Mouse (Mus musculus): ENCODE results near the gene Rab10.

The Rab10 gene

DNA sequence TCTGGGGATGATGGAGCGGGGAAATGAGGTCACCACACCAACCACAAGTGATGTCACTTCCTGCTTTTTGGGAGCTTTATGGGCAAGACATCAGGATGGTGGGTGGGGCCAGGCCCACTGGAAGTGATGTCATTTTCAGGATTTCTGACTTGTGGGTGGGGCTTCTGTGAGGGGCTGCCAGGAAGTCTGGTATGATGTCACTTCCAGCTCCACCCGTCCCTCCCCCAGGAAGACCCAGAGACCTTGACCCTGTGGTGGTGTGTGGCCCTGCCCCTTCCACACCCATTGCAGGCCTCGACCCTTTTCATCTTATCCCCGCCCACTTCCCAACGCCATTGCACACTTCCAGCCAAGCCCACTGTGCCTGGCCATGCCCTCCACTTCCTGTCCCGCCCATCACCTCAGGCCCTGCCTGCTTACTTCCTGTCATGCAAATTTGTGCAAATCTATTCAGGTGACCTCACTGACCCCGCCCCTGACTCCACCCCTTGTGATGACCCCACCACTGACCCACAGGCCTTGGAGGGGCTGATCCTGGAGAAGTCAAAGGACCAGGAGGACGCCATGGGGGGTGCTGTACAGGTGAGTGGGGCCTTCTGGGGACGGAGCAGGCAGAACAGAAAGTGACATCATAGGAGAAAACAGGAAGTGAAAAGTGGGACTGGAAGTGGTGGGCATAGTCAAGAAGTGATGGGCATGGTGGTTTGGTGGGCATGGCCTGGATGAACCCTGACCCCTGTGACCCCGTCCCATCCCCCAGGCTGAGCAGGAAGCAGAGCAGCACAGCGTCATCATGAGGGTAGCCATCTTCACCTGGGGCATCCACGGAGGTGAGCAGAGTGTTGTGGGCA lies 72.7 kb downstream of the Rab10 start:
- no peak for DNase-seq (ENCODE audit: low read depth)

DNA sequence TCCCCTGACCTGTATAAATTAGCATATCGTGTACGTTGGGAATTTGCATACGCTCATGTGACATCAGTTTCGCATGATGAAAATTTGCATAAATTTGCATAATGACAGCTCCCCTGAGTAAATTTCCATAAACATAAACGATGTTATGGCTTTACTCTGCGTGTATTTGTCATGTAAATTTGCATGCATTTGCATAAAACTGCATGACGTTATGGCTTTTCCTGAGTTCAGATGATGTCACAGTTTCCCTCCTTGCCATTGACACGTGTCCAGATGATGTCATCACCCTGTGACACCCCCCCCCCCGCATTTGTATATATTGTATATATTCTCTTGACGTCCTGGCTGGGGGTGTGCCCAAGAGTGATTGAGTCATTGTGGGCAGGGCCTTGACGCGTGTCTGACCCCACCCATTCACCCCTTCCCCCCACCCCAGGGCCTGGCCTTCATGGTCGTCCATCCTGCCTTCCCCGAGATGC lies 73.6 kb downstream of the Rab10 start:
- DNase-seq (ENCODE audit: low read depth), result no peak

DNA sequence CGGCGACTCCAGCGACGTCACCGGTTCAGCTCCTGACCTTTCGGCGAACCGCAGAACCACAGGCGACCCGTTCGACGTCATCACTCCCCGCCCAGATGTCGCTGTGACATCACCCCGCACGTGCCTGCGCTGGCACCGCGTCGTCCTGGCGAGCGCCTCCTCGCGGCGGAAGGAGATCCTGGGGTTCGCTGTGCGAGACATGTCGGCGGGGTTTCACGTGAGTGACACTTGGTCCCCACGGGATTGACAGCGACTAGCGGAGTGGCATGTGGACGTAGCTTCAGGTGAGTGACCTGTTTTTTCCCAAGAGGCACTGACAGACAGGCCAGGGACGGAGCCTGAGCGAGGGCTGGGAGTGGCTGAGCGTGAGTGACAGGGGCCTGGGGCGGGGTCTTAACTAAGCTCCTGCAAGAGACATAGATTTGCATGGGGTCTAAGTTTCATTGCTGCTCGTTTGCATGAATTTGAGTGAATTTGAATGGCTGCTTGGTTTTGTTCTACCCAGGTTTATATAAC lies 74.1 kb downstream of the Rab10 start:
- DNase-seq (ENCODE audit: low read depth), result peak; percentile 77

DNA sequence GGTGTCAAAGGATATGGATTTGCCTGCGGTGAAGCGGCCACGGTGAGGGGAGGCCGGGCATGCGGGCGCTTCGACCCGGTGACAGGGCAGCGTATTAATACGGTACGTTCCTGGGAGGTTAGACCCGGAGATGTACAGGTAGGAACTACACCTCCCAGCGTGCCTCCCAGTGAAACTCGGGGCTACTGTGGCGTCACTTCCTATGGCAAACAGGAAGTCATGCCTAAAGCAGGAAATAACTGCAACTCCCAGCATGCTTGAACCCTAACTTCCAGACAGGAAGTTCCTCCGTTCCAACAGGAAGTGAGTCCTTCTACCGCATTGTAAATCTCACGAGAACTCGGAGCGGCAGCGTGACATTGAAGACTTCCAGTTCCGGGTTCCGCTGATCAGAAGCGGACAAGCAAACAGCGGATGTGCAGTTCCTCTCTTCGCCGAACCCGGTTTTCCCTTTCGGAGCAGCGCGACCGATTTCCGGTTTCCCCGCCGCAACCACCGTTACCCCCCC lies 74.6 kb downstream of the Rab10 start:
- peak; percentile 88 for DNase-seq (ENCODE audit: low read depth)

DNA sequence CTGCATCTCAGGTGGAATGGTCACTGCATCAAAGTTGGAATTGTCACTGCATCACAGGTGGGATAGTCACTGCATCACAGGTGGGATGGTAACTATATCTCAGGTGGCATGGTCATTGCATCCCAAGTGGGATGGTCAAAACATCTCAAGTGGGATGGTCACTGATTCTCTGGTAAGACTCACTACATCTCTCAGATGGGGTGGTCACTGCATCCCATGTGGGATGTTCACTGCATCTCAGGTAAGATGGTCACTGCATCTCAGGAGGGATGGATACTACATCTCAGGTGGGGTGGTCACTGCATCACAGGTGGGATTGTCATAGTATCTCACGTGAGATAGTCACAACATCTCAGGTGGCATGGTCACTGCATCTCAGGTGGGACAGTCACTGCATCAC lies 75.7 kb downstream of the Rab10 start:
- no peak for DNase-seq (ENCODE audit: low read depth)

DNA sequence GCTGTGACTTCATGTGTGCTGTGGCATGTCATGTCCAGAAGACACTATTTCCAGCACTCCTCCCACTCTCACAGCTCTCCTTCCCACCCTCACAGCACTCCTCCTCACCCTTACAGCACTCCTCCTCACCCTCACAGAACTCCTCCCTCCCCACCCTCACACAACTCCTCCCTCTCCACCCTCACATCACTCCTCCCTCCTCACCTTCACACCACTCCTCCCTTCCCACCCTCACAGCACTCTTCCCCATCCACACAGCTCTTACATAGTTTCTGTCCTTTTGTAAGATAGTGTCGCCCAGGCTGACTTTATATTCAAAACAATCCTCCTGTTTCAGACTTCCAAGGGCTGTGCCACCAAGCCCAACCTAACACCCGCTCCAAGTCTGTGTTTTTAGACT lies 86.4 kb downstream of the Rab10 start:
- DNase-seq (ENCODE audit: low read depth), result no peak

DNA sequence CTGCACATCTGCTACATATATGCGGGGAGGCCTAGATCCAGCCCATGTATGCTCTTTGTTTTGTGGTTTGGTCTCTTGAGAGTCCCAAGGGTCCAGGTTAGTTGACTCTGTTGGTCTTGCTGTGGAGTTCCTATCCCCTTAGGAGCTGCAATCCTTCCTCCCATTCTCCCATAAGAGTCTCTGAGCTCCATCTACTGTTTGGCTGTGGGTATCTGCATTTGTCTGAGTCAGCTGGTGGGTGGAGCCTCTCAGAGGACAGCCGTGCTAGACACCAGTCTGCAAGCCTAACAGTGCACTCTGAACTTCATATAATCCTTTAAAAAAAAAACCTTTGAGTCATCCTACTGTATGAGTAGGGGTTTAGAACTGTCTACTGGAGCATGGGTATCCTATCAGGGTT lies 99.6 kb downstream of the Rab10 start:
- no peak for DNase-seq (ENCODE audit: low read depth)

DNA sequence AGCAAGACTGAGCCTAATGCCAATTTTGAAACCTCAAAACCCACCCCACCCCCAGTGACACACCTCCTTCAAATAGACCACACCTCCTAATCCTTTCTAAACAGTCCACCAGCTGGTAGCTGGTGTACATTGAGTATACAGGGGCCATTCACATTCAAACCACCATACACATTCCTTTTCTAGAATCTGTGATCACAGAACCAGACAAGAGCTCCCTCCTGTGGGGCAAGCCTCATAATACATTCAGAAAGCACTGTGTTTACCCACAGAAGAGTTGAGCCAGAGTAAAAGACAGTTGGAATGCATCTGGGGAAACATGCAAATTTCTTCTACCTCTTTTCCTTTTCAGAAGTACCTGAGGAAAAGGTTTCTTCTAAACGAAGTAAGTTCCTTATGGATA lies 100.6 kb downstream of the Rab10 start:
- DNase-seq (ENCODE audit: low read depth), result no peak
